Mouse (Mus musculus): ENCODE measurements around the gene AC124502.3. TPM values are rescaled to one million over a fixed set of nuclear protein-coding genes. Genes with fewer than 3 reads are reported as not detected.

AC124502.3 gene
- polyA plus RNA-seq, 1 experiment, result not detected

DNA sequence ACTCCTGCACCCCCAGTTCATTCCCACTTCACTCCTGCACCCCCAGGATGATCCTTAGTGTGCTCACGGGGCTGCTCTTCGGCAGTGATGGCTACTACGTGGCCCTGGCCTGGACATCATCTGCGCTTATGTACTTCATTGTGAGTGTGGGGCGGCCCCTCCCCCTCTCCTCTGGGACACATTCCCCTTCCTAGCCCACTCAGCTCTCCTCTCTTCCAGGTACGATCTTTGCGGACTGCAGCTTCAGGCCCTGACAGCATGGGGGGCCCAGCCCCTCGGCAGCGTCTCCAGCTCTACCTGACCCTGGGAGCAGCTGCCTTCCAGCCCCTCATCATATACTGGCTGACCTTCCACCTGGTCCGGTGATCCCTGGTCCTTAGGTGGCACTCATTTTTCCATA lies 53.4 kb downstream of the AC124502.3 start:
- TF ChIP-seq FLI1 (IDR thresholded peaks at IDR 0.05; ENCODE audit: low read length) (no peak), GATA1 (IDR thresholded peaks at IDR 0.05; ENCODE audit: borderline replicate concordance, low read length) (no peak)
- H3K36me3 ChIP-seq (replicated peaks; ENCODE audit: low read length), result peaks cover 44% of the 10 kb centered on the region

DNA sequence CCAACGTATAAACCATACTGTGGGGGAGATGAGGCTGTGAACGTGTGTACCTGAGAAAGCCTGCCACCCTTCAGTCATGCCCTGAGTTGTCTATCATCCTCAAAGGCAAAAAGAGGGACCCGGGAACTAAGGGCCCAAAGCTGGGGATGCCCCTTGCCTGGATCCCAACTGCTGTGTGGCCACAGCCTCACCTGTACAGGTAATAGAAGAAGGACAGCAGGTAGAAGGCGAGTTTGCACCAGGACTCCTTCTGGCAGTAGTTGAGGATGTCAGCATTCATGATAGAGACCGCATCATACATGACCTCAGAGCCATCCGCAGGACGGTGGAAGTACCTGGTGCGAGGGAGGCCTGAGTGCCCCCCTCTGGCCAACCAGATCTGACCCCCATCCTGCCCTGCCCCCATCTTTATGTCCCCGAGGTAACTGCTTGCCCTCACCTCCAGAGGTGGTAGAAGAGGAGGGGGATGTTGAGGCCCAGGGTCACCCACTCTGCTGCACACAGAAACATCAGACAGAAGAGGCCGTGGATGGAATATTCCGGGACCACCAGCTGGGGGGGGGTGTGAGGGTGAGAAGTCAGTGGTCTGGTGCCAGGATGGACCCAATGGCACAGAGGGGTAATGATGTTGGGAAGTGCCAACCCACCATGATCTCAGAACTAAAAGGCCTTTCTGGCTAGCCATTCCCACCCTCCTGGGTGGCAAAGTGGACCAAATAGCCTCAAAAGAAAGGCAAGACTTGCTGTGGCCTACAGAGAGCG lies 55.0 kb downstream of the AC124502.3 start:
- H3K9me3 ChIP-seq, result no peaks in the 10 kb centered on the region
- peaks cover 45% of the 10 kb centered on the region for H3K36me3 ChIP-seq (replicated peaks; ENCODE audit: low read length)
- H3K4me1 ChIP-seq, result peaks cover 67% of the 10 kb centered on the region
- peaks cover 33% of the 10 kb centered on the region for H3K27me3 ChIP-seq (replicated peaks)
- TF ChIP-seq FLI1 (IDR thresholded peaks at IDR 0.05; ENCODE audit: low read length) (no peak), GATA1 (IDR thresholded peaks at IDR 0.05; ENCODE audit: borderline replicate concordance, low read length) (no peak)
- H3K4me3 ChIP-seq (replicated peaks), result peak overlapping the region; percentile 70

More for the DNA sequence above, 53.4 kb downstream of the AC124502.3 start:
- Histone ChIP-seq H3K27me3 (replicated peaks) (peaks cover 25% of the 10 kb centered on the region), H3K9me3 (no peaks in the 10 kb centered on the region), H3K4me1 (peaks cover 62% of the 10 kb centered on the region), H3K4me3 (replicated peaks) (no peak overlapping the region)

DNA sequence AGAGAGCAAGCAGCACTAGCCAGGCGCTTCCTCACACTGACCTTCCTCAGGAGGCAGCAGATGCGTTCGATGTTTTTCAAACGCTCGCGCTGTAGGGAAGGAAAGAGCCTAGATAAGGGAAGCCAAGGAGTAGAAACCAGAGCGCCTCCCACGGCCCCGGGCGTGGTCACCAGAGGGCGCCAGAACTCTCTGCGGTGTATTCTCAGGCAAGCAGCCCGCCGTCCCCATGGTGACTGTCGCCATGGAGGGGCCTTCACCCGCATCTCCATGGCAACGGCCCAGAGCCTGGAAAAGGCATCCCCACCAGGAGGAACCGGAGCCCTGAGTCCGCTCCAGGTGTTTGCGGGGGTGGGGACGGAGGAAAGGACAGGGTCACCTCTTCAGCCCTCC lies 55.5 kb downstream of the AC124502.3 start:
- peaks cover 51% of the 10 kb centered on the region for H3K36me3 ChIP-seq (replicated peaks; ENCODE audit: low read length)
- H3K4me1 ChIP-seq, result peaks cover 67% of the 10 kb centered on the region
- H3K9me3 ChIP-seq, result no peaks in the 10 kb centered on the region
- H3K4me3 ChIP-seq (replicated peaks), result peak overlapping the region; percentile 70
- peaks cover 33% of the 10 kb centered on the region for H3K27me3 ChIP-seq (replicated peaks)
- TF ChIP-seq FLI1 (IDR thresholded peaks at IDR 0.05; ENCODE audit: low read length), result no peak
- TF ChIP-seq GATA1 (IDR thresholded peaks at IDR 0.05; ENCODE audit: borderline replicate concordance, low read length), result no peak

DNA sequence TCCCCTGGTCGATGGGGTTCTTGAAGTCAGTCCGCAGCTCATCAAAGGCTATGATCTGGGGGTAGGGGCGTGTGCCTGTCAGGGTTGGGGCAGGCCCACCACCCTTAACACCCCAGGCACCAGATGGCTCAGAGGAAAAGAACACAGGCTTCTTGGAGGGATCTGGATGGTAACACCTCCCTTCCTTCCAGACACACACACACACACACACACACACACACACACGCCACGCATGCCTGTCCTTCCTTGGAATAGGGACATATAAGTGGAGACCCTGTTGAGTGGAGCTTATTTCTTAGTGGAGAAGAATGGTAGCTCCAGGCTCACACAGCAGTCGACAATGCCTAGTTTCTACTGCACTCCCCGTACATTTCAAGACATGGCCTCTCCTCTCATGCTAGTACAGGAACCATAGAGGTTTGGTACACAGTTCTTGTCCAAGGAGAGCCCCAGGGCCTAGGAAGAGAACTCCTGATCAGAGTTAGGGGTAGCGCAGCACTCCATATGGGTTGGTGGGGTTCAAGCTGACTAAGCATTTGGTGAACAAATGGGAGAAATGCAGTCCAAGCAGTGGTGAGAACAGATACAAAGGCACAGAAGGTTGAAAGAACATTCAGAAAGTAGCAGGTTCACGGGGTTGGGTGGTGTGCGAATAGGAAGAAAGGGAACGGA lies 56.2 kb downstream of the AC124502.3 start:
- Histone ChIP-seq H3K4me1 (peaks cover 67% of the 10 kb centered on the region), H3K36me3 (replicated peaks; ENCODE audit: low read length) (peaks cover 51% of the 10 kb centered on the region), H3K27me3 (replicated peaks) (peaks cover 33% of the 10 kb centered on the region), H3K9me3 (no peaks in the 10 kb centered on the region), H3K4me3 (replicated peaks) (no peak overlapping the region)
- TF ChIP-seq FLI1 (IDR thresholded peaks at IDR 0.05; ENCODE audit: low read length), result no peak
- no peak for TF ChIP-seq GATA1 (IDR thresholded peaks at IDR 0.05; ENCODE audit: borderline replicate concordance, low read length)

DNA sequence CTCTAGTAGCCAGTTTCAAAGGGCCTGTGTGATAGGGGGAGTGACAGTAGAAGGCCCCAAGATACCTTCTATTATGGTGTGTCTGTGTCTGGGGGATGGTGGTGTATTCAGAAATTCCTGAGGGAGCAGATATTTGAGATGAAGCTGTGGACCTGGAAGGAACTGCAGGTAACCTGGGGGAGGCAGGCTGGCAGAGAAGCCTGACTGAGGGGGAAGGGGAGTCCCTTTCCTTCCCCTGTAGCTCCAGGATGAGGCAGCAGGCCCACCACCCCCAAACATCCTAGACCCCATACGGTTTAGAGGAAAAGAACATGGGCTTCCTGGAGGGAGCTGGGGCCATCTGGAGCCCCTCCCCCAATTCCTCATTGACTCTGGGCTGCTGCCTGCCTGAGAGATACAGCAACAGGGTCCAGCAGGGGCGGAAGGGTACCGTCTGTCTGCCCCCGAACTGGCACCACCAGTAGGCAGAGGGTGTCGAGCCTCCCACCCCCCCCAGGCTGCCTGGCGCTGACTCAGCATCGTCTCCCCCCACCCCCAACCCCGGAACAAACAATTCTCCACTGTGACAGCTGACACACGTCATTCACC lies 57.3 kb downstream of the AC124502.3 start:
- Histone ChIP-seq H3K36me3 (replicated peaks; ENCODE audit: low read length) (peaks cover 53% of the 10 kb centered on the region), H3K4me1 (peaks cover 74% of the 10 kb centered on the region), H3K27me3 (replicated peaks) (peaks cover 33% of the 10 kb centered on the region), H3K4me3 (replicated peaks) (peak overlapping the region; percentile 19), H3K9me3 (no peaks in the 10 kb centered on the region)
- TF ChIP-seq FLI1 (IDR thresholded peaks at IDR 0.05; ENCODE audit: low read length), result no peak
- TF ChIP-seq GATA1 (IDR thresholded peaks at IDR 0.05; ENCODE audit: borderline replicate concordance, low read length), result no peak

DNA sequence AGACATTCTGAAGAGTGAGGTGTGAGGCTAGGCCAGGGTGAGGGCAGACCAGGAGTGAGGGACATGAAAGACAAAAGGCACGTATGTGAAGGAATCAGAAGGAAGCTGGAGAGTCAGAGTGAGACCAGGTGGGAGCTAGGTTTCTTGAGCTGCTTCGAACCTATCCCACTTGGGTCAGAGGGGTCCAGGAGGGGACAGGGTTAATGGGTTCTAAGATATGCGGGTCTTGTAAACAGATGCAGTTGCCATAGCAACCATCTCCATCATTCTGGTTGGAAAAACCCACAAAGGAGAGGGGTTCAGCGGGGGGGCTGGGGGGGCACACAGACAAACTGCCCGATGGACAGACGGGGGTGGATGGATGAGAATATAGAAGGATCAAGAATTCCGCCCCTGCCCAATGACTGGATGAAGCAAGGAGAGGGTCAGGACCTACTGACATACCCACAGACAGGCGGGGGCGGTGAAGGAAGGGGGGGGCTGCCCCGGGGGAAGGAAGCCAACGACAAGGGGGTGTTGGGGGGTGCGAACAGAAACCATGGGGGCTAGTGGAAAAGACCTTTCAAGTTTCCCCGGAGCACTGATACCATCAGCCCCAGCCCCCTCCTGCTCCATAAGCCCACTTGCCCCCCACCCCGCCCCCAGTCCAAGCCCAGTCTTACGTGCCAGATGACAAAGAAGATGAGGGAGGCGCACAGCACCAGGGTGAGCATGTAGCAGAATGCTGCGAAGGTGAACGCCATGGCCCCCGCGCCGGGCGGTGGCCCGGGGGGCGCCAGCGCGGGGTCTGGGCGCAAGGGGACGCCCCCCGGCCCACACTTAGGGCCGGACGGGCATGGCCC lies 59.1 kb downstream of the AC124502.3 start:
- H3K36me3 ChIP-seq (replicated peaks; ENCODE audit: low read length), result peaks cover 53% of the 10 kb centered on the region
- TF ChIP-seq GATA1 (IDR thresholded peaks at IDR 0.05; ENCODE audit: borderline replicate concordance, low read length) (no peak), FLI1 (IDR thresholded peaks at IDR 0.05; ENCODE audit: low read length) (no peak)
- H3K9me3 ChIP-seq, result no peaks in the 10 kb centered on the region
- peaks cover 33% of the 10 kb centered on the region for H3K27me3 ChIP-seq (replicated peaks)
- H3K4me1 ChIP-seq, result peaks cover 87% of the 10 kb centered on the region
- H3K4me3 ChIP-seq (replicated peaks), result peak overlapping the region; percentile 88

DNA sequence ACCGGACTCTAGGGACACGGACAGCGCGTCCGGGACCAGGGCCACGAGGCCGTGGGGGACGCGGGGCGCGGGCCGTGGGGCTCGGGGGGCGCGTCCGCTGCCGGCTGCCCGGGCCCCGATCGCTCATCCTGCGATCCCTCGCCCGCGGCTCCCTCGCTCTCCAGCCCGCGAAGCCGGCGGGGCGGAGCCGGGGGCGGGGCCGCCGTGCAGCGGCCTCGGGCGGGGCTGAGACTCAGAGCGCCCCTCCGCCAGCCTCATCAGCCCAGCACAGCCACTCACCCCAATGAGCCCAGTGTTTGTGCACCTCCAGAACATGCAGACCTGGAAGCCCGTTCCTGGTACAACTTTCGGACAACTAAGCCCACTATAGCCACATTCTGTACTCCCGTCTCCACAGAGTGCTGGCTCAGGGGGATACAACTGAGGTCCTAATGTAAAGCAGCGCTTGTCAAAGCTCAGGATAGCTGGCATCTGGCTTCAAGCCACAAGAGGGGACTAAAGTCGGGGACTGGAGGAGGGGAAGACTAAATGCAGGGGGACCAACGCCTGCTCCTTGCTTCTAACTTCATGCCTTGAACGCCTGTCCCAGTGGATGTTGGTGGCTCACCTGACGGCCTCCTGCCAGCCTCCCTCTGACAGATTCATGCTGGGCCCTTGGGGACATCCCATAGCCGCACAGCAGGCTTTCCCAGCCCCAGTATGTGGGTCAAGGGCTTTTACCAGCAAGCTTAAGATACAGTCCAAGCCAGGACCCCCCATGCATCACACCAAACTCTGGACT lies 59.9 kb downstream of the AC124502.3 start, which contains the start of gene Cnih2:
Gene Cnih2, minus strand, starts transcription at position 159 of the 781 bp plus-strand sequence.
- Histone ChIP-seq H3K4me1 (peaks cover 89% of the 10 kb centered on the region), H3K9me3 (no peaks in the 10 kb centered on the region), H3K27me3 (replicated peaks) (peaks cover 33% of the 10 kb centered on the region), H3K36me3 (replicated peaks; ENCODE audit: low read length) (peaks cover 53% of the 10 kb centered on the region), H3K4me3 (replicated peaks) (peak within 1 kb of the TSS; percentile 88)
- TF ChIP-seq GATA1 (IDR thresholded peaks at IDR 0.05; ENCODE audit: borderline replicate concordance, low read length) (no peak), FLI1 (IDR thresholded peaks at IDR 0.05; ENCODE audit: low read length) (no peak)

Other genes starting within 250 kb of the AC124502.3 start
- gene Rbm4, start 245.0 kb upstream of the AC124502.3 start, polyA plus RNA-seq (2012; ENCODE audit: insufficient read depth, low replicate concordance), result 11.4 and 20.1 TPM in 2 replicates
- 4.9 TPM in 1 of 2 replicates, not detected in the other for gene Gm21992, start 227.3 kb upstream of the AC124502.3 start, polyA plus RNA-seq (2012; ENCODE audit: insufficient read depth, low replicate concordance)
- gene Rbm14, start 227.3 kb upstream of the AC124502.3 start, polyA plus RNA-seq (2012; ENCODE audit: insufficient read depth, low replicate concordance), result 15.3 and 27.4 TPM in 2 replicates
- gene Ccs, start 199.6 kb upstream of the AC124502.3 start, polyA plus RNA-seq (2012; ENCODE audit: insufficient read depth, low replicate concordance), result 108 and 160 TPM in 2 replicates
- not detected in 2 replicates for gene Ccdc87, start 199.5 kb upstream of the AC124502.3 start, polyA plus RNA-seq (2012; ENCODE audit: insufficient read depth, low replicate concordance)
- gene Ctsf, start 183.8 kb upstream of the AC124502.3 start, polyA plus RNA-seq (2012; ENCODE audit: insufficient read depth, low replicate concordance), result 7.3 TPM in 1 of 2 replicates, not detected in the other
- gene Actn3, start 161.0 kb upstream of the AC124502.3 start, polyA plus RNA-seq (2012; ENCODE audit: insufficient read depth, low replicate concordance), result 0.06 TPM in 1 of 2 replicates, not detected in the other
- 1.7 and 9.4 TPM in 2 replicates for gene Zdhhc24, start 160.2 kb upstream of the AC124502.3 start, polyA plus RNA-seq (2012; ENCODE audit: insufficient read depth, low replicate concordance)
- 0.62 TPM in 1 of 2 replicates, not detected in the other for gene Bbs1, start 132.3 kb upstream of the AC124502.3 start, polyA plus RNA-seq (2012; ENCODE audit: insufficient read depth, low replicate concordance)
- gene Dpp3, start 110.6 kb upstream of the AC124502.3 start, polyA plus RNA-seq (2012; ENCODE audit: insufficient read depth, low replicate concordance), result 67.2 and 71.4 TPM in 2 replicates
- 0.10 TPM in 1 of 2 replicates, not detected in the other for gene Peli3, start 95.8 kb upstream of the AC124502.3 start, polyA plus RNA-seq (2012; ENCODE audit: insufficient read depth, low replicate concordance)
- gene Mrpl11, start 76.7 kb upstream of the AC124502.3 start, polyA plus RNA-seq (2012; ENCODE audit: insufficient read depth, low replicate concordance), result 7.2 and 45.3 TPM in 2 replicates
- gene Npas4, start 48.6 kb upstream of the AC124502.3 start, polyA plus RNA-seq (2012; ENCODE audit: insufficient read depth, low replicate concordance), result 1.1 TPM in 2 replicates
- gene Slc29a2, start 15.0 kb upstream of the AC124502.3 start, polyA plus RNA-seq (2012; ENCODE audit: insufficient read depth, low replicate concordance), result 0.58 and 0.94 TPM in 2 replicates
- gene B4gat1, start 65 bp upstream of the AC124502.3 start, polyA plus RNA-seq (2012; ENCODE audit: insufficient read depth, low replicate concordance), result 1.3 and 2.0 TPM in 2 replicates
- 82.3 and 110 TPM in 2 replicates for gene Brms1, start 2.5 kb downstream of the AC124502.3 start, polyA plus RNA-seq (2012; ENCODE audit: insufficient read depth, low replicate concordance)
- gene Rin1, start 11.6 kb downstream of the AC124502.3 start, polyA plus RNA-seq (2012; ENCODE audit: insufficient read depth, low replicate concordance), result 0.47 TPM in 1 of 2 replicates, not detected in the other
- 0.74 and 1.3 TPM in 2 replicates for gene Cd248, start 29.2 kb downstream of the AC124502.3 start, polyA plus RNA-seq (2012; ENCODE audit: insufficient read depth, low replicate concordance)
- 0.32 TPM in 1 of 2 replicates, not detected in the other for gene Tmem151a, start 46.6 kb downstream of the AC124502.3 start, polyA plus RNA-seq (2012; ENCODE audit: insufficient read depth, low replicate concordance)
- 24.4 and 25.6 TPM in 2 replicates for gene Yif1a, start 49.6 kb downstream of the AC124502.3 start, polyA plus RNA-seq (2012; ENCODE audit: insufficient read depth, low replicate concordance)
- gene Cnih2, start 59.6 kb downstream of the AC124502.3 start, polyA plus RNA-seq (2012; ENCODE audit: insufficient read depth, low replicate concordance), result 4.9 and 13.6 TPM in 2 replicates
- 445 and 649 TPM in 2 replicates for gene Rab1b, start 68.2 kb downstream of the AC124502.3 start, polyA plus RNA-seq (2012; ENCODE audit: insufficient read depth, low replicate concordance)
- gene Klc2, start 79.7 kb downstream of the AC124502.3 start, polyA plus RNA-seq (2012; ENCODE audit: insufficient read depth, low replicate concordance), result 12.7 and 17.2 TPM in 2 replicates
- 40.2 and 130 TPM in 2 replicates for gene Pacs1, start 234.2 kb downstream of the AC124502.3 start, polyA plus RNA-seq (2012; ENCODE audit: insufficient read depth, low replicate concordance)